15 mouse cellular contexts compared by ENCODE assay signal in genomic region chr1:98173907-98174810, GRCm38 (mm10).
DNase-seq lines count a peak whose midpoint lies in the region; ATAC-seq and TF ChIP-seq lines count a peak whose summit lies in the region.
"Had no signal": no experiment of that assay in that cellular context is flagged by ENCODE, and none has a peak within 500 bp of the region (broad histone marks: within the 10 kb centered on the region; RNA-seq: fewer than 3 reads in every experiment).

No protein-coding gene starts in this region.

- H3K27me3 ChIP-seq in lung, embryonic 14.5 days (ENCODE audit: insufficient read depth, low read length) = no peaks in the 10 kb centered on the region
- H3K27me3 ChIP-seq in forebrain, postnatal 0 days (ENCODE audit: insufficient read depth, low read length) = no peaks in the 10 kb centered on the region
- H3K27me3 ChIP-seq in limb, embryonic 15.5 days = no peaks in the 10 kb centered on the region
- no peaks in the 10 kb centered on the region for H3K27me3 ChIP-seq in stomach, embryonic 15.5 days (replicated peaks)
- H3K27me3 ChIP-seq: limb, embryonic 12.5 days had no signal

- no peaks in the 10 kb centered on the region for H3K9me3 ChIP-seq in lung, embryonic 14.5 days (ENCODE audit: low read depth, low read length)
- H3K9me3 ChIP-seq in forebrain, postnatal 0 days (ENCODE audit: low read length) = no peaks in the 10 kb centered on the region
- no peaks in the 10 kb centered on the region for H3K9me3 ChIP-seq in limb, embryonic 15.5 days
- H3K9me3 ChIP-seq in stomach, embryonic 15.5 days = no peaks in the 10 kb centered on the region
- H3K9me3 ChIP-seq: limb, embryonic 12.5 days had no signal

- no peak overlapping the region for H3K4me3 ChIP-seq in lung, embryonic 14.5 days (ENCODE audit: low read depth, low read length)
- H3K4me3 ChIP-seq in forebrain, postnatal 0 days (ENCODE audit: low read depth, low read length) = no peak overlapping the region
- H3K4me3 ChIP-seq in limb, embryonic 15.5 days = no peak overlapping the region
- H3K4me3 ChIP-seq in stomach, embryonic 15.5 days (replicated peaks) = no peak overlapping the region
- H3K4me3 ChIP-seq in lung, adult 2 months (replicated peaks; ENCODE audit: extremely low read depth, low read depth, low read length) = no peak overlapping the region
- H3K4me3 ChIP-seq: limb, embryonic 12.5 days had no signal

- no peak for TF ChIP-seq POLR2A in lung, adult 2 months (IDR thresholded peaks at IDR 0.05; ENCODE audit: borderline replicate concordance, extremely low read depth, low read depth, low read length)

- ATAC-seq in lung, embryonic 14.5 days (ENCODE audit: insufficient read depth) = peak; percentile 54; the same call in 1 of the 2 replicates
- peak; percentile 79 for ATAC-seq in forebrain, postnatal 0 days
- ATAC-seq in limb, embryonic 15.5 days (ENCODE audit: insufficient number of reproducible peaks, low FRiP score, low TSS enrichment, low read depth) = no peak
- no peak; the same call in 1 of the 2 replicates for ATAC-seq in stomach, embryonic 15.5 days (ENCODE audit: insufficient read depth, low FRiP score, low read depth)
- ATAC-seq: CD4-positive, CD25-positive, alpha-beta regulatory T cell, adult 4 months; lung, postnatal 0 days had no signal

- no peak overlapping the region for H3K27ac ChIP-seq in lung, embryonic 14.5 days (ENCODE audit: low read depth)
- peak overlapping the region; percentile 11; the same call in 1 of the 2 replicates for H3K27ac ChIP-seq in forebrain, postnatal 0 days (ENCODE audit: low read depth, low read length)
- H3K27ac ChIP-seq in limb, embryonic 15.5 days = 0 out of 2 replicates have a peak overlapping the region, but pooled peaks have one; percentile 35
- H3K27ac ChIP-seq in stomach, embryonic 15.5 days = peak overlapping the region; percentile 40; the same call in 1 of the 2 replicates
- H3K27ac ChIP-seq: limb, embryonic 12.5 days had no signal

- no peak overlapping the region for H3K9ac ChIP-seq in lung, embryonic 14.5 days
- no peak overlapping the region for H3K9ac ChIP-seq in forebrain, postnatal 0 days
- no peak overlapping the region for H3K9ac ChIP-seq in limb, embryonic 15.5 days
- no peak overlapping the region for H3K9ac ChIP-seq in stomach, embryonic 15.5 days
- H3K9ac ChIP-seq: limb, embryonic 12.5 days had no signal

- no peaks in the 10 kb centered on the region for H3K4me1 ChIP-seq in lung, embryonic 14.5 days (ENCODE audit: insufficient read depth)
- no peaks in the 10 kb centered on the region for H3K4me1 ChIP-seq in forebrain, postnatal 0 days (ENCODE audit: insufficient read depth)
- H3K4me1 ChIP-seq in limb, embryonic 15.5 days = no peaks in the 10 kb centered on the region
- H3K4me1 ChIP-seq in stomach, embryonic 15.5 days = no peaks in the 10 kb centered on the region
- H3K4me1 ChIP-seq in lung, adult 2 months (ENCODE audit: control insufficient read depth, insufficient read depth, low read length) = no peaks in the 10 kb centered on the region
- H3K4me1 ChIP-seq: limb, embryonic 12.5 days had no signal

- H3K4me2 ChIP-seq in lung, embryonic 14.5 days = no peak overlapping the region
- H3K4me2 ChIP-seq in forebrain, postnatal 0 days (ENCODE audit: low read depth) = no peak overlapping the region
- H3K4me2 ChIP-seq in limb, embryonic 15.5 days = no peak overlapping the region
- H3K4me2 ChIP-seq in stomach, embryonic 15.5 days = 0 out of 2 replicates have a peak overlapping the region, but pooled peaks have one; percentile 8
- H3K4me2 ChIP-seq: limb, embryonic 12.5 days had no signal

- no peaks in the 10 kb centered on the region for H3K36me3 ChIP-seq in lung, embryonic 14.5 days (ENCODE audit: insufficient read depth)
- H3K36me3 ChIP-seq in forebrain, postnatal 0 days (ENCODE audit: insufficient read depth) = no peaks in the 10 kb centered on the region
- no peaks in the 10 kb centered on the region for H3K36me3 ChIP-seq in limb, embryonic 15.5 days
- no peaks in the 10 kb centered on the region for H3K36me3 ChIP-seq in stomach, embryonic 15.5 days
- H3K36me3 ChIP-seq: limb, embryonic 12.5 days had no signal

- peak; percentile 42 for DNase-seq in lung, embryonic 14.5 days
- no peak for DNase-seq in lung, postnatal 4 days
- DNase-seq in forebrain, postnatal 0 days = peak; percentile 48
- no peak for DNase-seq in cerebellum, postnatal 25 days
- no peak for DNase-seq in lung, postnatal 36 days
- DNase-seq in lung, adult 2 months = no peak
- DNase-seq: adrenal gland, adult 2 months; cerebellum, postnatal 36 days; gastrocnemius, postnatal 36 days; kidney, adult 18-20 months had no signal

- 49% methylated on average over 11 of the region's 11 CpGs for WGBS in lung, embryonic 14.5 days
- 46% methylated on average over 11 of the region's 11 CpGs for WGBS in forebrain, postnatal 0 days
- 52% methylated on average over 11 of the region's 11 CpGs for WGBS in limb, embryonic 15.5 days
- WGBS in stomach, embryonic 15.5 days = 39% methylated on average over 11 of the region's 11 CpGs
- WGBS in lung, adult 2 months = 64% methylated on average over 11 of the region's 11 CpGs

- no peak for TF ChIP-seq CTCF in lung, embryonic 14.5 days (IDR thresholded peaks at IDR 0.05; ENCODE audit: low read depth)
- no peak for TF ChIP-seq CTCF in forebrain, postnatal 0 days (IDR thresholded peaks at IDR 0.05; ENCODE audit: low read depth)
- TF ChIP-seq CTCF in lung, adult 2 months (IDR thresholded peaks at IDR 0.05; ENCODE audit: insufficient read depth, low read length) = no peak

Comparison
In these comparisons a context has a peak if more than half of its experiments do, and no peak if none do; other contexts are left out.
1. DNase-seq: peak in lung, embryonic 14.5 days (single experiment) and forebrain, postnatal 0 days (single experiment); none in lung, postnatal 4 days (0 of 2), cerebellum, postnatal 25 days (0 of 2), lung, postnatal 36 days (single experiment) and lung, adult 2 months (single experiment).
2. ATAC-seq: peak in lung, embryonic 14.5 days (single experiment) and forebrain, postnatal 0 days (single experiment); none in limb, embryonic 15.5 days (single experiment) and stomach, embryonic 15.5 days (single experiment).